Mouse (Mus musculus): ENCODE data around the gene Fancg.
A peak's percentile ranks its signal among the peaks of the same experiment; 100 is the strongest.

Gene Fancg

DNA sequence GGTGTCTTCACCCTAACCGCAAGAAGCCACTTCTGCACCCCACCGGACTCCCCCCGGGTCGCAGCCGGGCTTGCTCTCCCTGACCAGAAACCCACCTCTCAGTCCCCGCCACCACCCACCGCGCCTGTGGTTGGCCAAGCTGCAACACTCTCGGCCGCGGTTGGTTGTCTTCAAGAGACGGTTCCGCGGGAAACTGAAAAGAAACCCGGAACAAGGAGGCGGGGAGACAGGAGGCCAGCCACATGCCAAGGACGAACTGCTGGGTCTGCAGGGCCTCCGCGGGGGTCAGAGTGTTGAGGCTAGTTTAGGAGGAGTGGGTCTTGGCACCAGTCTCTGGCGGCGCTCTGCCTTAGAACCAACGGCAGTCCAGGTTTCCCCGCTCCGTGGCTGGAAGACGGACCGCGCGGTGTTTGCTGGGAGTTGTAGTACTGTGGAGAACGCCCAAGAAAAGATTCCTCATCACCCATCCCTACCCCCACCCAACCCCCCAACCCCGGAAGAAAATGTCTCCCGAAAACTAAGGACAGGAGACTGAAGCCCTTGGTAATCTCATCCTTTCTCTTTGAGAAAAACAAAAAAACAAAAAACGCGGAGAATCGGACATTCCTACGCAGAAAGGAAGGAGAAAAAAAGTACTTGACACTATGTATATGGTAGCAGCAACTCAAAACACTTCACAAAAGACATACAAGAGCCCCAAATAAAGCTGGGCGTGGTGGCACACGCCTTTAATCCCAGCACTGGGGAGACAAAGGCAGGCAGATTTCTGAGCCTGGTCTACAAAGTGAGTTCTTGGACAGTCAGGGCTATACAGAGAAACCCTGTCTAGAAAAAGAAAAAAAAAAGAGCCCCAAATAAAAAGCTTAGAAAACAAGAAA, at the start of gene Fancg:
Gene Fancg, minus strand, starts transcription at position 346 of the 878 bp plus-strand sequence.
- DNase-seq: peak; percentile 85 to 87

DNA sequence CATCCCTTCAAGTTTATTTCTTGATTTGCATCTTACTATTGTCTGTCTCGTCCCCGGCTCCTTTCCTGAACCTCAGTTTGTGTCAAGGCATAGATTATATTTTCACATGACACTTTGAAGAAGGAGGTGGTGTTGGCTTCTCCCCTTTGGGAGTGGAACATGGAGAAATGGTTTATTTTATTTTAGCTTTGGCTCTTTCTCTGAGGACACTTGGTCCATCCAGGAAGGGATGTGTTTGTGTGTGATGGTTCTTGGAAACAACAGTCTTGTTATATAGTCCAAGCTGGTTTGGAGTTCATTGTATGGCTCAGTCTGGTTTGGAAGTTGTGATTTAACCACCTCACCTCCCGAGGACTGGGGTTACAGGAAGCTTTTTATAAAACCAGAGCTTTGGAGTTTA, 49.4 kb upstream of the Fancg start:
- no peak for DNase-seq

GRCm38 (mm10) chr4:43058753-43059654, 48.7 kb upstream of the Fancg start, which contains the start of gene Unc13b:
Gene Unc13b, plus strand, starts transcription at chr4:43058953.
- DNase-seq: peak; percentile 39 to 54

DNA sequence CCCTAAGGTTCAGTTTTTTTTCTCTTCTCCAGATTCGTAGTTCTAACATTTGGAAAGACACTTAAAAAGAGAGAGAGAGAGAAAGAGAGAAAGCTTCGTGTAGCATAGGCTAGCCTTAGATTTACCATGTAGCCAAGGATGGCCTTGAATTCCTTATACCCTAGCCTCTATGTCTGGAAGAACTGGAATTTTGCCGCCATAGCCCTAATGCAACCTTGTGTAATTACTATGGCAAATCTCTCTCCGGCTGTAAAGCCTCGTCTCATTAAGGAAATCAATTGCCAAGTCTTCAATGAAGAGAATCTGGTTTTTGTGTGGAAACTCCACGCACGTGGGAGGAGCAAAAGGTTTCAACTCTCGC, 48.1 kb upstream of the Fancg start:
- DNase-seq: no peak

DNA sequence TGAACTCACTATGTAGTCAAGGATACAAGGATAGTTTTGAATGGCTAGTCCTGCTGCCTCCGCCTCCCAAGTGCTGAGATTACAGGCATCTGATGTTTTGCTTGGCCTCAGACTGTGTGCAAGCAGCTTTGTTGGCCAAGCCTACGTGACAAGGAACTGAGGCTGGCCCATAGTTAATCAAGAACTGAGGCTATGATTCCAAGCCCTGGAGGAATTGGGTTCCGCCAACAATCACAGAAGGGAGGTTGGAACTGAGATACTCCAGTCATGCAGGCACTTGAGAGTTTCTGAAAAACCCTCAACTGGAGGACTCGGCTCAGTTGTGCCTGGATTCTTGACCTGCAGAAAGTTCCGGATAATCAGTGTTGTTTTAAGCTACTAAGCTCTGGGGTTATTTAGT, 47.3 kb upstream of the Fancg start:
- no peak for DNase-seq

DNA sequence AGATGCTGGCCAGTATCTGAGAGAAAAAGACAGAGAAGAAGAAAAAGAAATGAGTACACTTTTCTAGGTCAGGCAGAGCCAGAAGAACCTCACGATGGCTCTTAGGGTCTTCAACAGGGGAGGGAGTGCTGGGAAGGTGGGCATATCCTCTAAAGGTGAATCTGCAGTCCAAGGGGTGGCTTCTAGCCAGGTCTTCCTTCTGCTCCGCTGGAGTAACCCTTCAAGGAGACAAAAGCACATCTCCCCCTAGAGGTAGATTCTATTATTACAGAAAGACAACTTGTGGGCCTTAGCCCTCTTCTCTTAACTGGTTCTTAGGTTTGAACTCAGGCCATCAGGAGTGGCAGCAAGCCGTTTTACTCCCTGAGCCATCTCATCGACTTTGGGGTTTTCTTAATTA, 42.3 kb upstream of the Fancg start:
- no peak for DNase-seq

DNA sequence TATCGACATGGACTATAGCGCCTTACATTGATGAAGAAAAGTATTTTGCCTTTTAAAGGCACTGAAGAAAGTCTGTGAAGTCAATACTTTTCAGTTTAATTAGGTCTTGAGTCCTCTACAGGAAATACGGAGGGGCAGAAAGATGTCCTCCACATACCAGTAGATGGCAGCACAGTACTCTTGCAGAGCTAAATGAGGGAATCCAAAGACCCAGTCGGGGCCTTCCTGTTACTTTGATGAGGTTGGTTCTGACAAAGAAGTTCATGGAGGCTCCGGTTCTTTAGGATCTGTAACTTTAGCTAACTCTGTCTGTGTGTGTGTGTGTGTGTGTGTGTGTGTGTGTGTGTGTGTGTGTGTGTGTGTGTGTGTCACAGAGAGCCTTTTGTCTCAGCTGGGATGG, 36.9 kb upstream of the Fancg start:
- DNase-seq: peak; percentile 47 to 50

- no peak for DNase-seq
Measured at GRCm38 (mm10) chr4:43046607-43047006, 36.3 kb upstream of the Fancg start.

DNA sequence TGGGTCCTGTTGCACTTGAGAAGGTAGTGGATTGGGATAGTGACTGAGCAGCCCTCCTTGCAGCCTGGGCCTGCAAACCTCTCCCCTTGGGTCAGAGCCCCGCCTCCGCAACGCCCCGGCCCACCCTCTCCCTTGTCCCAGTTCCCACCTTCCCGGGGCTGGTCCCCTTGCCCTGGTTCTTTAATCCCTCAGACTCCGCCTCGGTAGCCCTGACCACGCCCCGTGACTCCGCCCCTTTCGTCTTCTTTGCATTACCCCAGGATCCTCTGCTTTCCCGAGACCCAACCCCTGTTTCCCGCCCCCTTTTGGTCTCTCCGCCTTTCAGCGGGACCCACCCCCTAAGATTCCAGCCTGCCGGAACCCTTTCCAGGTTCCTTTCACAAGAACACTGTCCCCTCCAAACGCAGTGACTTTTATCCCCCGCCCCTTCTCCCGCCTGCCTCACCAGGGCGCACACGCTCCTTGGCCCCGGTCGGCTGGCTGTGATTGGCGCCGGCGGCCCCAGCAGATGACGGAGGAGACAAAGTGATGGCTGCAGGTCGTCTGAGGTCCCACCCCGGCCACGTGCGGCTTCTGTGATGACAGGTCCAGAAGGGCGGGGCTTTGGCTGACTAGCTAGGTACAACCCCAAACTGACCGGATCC, 35.5 kb upstream of the Fancg start, which contains the start of gene Fam214b:
Gene Fam214b, minus strand, starts transcription at position 562 of the 644 bp plus-strand sequence.
- peak; percentile 80 to 82 for DNase-seq

GRCm38 (mm10) chr4:43045285-43045658, 35.0 kb upstream of the Fancg start:
- peak in 1 of 2 experiments; percentile 19 for DNase-seq

DNA sequence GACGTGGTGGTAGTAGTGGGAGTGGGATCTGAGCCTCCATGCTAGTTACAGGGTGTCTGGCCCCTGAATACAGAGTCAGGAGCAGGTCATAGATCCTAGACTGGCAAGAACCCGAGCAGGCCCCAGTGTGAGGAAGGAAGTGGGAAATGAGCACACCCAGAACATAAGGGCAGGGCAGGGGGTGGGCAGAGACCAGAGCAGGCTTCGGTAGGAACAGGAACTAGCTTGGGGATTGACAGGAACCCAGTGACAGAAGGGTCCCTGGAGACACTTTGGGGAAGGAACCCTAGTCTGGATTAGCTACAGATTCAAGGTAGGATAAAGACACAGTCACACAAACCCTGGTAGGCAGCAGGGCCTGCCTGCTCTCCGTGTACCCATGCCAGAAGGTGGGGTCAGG, 34.4 kb upstream of the Fancg start:
- no peak for DNase-seq

DNA sequence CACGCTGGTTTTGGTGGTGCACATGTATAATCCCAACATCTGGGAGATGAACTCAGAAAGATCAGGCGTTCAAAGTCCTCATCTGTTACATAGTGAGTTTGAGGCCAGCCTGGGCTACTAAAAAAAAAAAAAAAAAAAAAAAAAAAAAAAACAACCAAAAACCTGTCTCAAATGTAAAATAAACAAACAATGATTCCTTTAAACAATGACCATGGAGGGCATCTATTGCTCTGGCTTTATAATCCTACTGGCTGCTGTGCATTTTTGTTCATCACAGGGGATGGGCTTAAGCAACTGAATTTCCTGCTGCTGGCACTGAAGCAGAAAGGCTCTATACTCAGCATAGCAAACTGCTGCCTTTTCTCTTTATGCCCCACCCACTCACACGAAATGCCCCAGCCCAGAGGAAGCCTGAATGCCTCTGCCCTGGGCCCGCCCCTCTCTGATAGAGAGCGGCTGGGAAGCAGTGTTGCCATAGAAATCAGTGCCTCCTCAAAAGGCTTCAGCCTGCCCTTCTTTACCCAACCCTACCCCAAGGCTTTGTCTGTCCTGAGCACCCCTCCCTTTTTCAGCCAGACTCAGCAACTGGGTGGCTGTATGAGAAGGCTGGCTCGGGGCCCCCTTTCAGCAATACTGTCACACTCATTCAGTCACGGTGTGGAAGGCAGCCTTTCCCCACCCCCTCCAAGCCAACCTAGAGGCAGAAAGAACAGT, 33.5 kb upstream of the Fancg start:
- DNase-seq: peak; percentile 52 to 69

GRCm38 (mm10) chr4:43040881-43041547, 30.7 kb upstream of the Fancg start:
- no peak for DNase-seq

- peak; percentile 86 to 92 for DNase-seq
Measured at GRCm38 (mm10) chr4:43040114-43040572, 29.8 kb upstream of the Fancg start.

GRCm38 (mm10) chr4:43039609-43040008, 29.3 kb upstream of the Fancg start:
- no peak for DNase-seq

DNA sequence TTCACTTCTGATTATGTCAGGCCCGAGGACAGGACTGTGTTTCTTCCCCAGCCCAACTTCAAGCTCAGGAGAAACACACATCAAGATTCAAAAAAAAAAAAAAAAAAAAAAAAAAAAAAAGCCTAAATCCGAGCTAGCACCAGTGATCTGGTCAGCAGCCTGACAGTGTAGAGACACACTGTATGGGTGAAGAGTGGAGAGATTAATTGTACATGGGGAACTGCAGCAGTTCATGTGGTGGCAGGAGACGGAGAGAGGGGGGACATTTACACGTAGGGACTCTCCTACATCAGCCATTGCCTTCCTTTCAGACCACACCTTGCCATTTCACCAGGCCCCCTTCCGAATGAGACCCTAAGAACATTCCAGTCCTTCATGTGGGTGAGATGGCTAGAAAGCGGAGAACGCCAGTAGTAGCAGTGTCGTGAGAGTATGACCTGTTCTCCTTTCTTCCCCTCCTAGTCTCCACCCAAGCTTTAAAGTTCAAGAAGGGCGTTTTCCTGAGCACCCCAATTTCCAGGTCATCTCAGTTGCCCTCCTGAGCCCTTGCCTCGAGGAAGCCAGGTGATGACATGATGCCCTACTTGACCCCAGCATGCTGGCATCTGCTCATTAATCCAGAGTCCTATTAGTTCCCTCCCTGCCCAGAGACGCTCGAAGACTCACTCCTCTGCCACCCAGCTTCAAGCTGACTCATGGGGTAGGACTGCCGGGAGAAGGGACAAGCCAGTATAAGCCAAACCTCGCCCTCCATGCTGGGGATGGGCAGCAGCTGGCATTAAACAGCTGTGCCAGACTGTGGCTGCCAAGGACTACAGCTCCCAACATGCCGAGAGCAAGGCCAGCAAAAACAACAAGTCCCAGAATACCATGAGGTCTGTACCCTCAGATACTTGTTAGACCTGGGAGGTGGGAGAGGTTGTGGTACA, 28.5 kb upstream of the Fancg start:
- DNase-seq: no peak

- no peak for DNase-seq
Measured at GRCm38 (mm10) chr4:43037860-43038566, 27.7 kb upstream of the Fancg start.

DNA sequence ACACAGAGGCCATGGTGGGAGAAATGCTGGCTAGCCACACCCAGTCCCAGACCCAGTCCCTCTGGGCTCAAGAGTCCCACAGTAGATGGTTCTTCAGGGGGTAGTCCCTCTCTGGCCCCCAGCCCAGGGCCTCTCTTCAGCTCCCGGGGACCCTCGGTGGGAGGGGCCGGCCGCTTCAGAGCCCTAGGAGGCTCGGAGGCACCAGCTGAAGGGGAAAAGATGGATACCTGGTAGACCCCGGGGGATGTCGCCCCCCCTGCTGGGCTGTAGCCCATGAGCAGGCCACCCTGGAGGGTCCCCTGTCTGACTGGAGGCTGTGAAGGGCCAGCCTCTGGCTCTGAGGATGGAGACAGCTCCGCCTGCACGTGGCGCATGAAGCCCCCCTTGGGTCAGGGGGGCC, 26.1 kb upstream of the Fancg start:
- DNase-seq: no peak

- DNase-seq: no peak
Measured at GRCm38 (mm10) chr4:43035851-43036250, 25.5 kb upstream of the Fancg start.

- no peak for DNase-seq
Measured at GRCm38 (mm10) chr4:43033481-43033880, 23.2 kb upstream of the Fancg start.

Measured in thymus, postnatal 36 days (tissue).